Mouse (Mus musculus) olfactory bulb, adult 2 months (tissue): Measurements from ENCODE around the gene 4930503B20Rik. TPM values are rescaled to one million over a fixed set of nuclear protein-coding genes. Genes with fewer than 3 reads are reported as not detected.
A peak's percentile ranks its signal among the peaks of the same experiment; 100 is the strongest.

Experiments
- H3K27ac ChIP-seq: fragments of 200-500 bp; 2 replicates; pipeline ENCODE4 v1.5.1; 2012; ENCODE audit warnings: low read depth, low read length; ENCODE audit not compliant: insufficient read depth
- H3K4me1 ChIP-seq: fragments of 200-500 bp; 2 replicates; pipeline ENCODE4 v1.6.1; 2012; ENCODE audit warnings: low read length; ENCODE audit not compliant: control insufficient read depth, insufficient read depth
- H3K4me3 ChIP-seq: fragments of 200-500 bp; 2 replicates; pipeline ENCODE4 v1.5.1; 2012; ENCODE audit warnings: mild to moderate bottlenecking, low read depth, low read length, moderate library complexity; ENCODE audit not compliant: insufficient read depth
- CTCF ChIP-seq: fragments of 200-500 bp; IDR thresholded peaks from 2 replicates; pipeline ENCODE4 v1.5.1; 2012; ENCODE audit warnings: low read depth, mild to moderate bottlenecking, low read length, moderate library complexity; ENCODE audit not compliant: insufficient read depth
- POLR2A ChIP-seq: fragments of 200-500 bp; IDR thresholded peaks from 2 replicates; pipeline ENCODE4 v1.6.1; 2012; ENCODE audit warnings: mild to moderate bottlenecking, low read depth, low read length, moderate library complexity; ENCODE audit not compliant: insufficient read depth
- WGBS: fragments of 180-500 bp; shearing (Covaris S2); methylation state at CpG from one replicate; pipeline ENCODE4 v1.1.7; 2018; 5-methylcytosine and 5-hydroxymethylcytosine counted together
- polyA plus RNA-seq: library from polyadenylated mRNA; stranded (reverse); fragments of >200 nt; gene quantifications from 2 replicates; pipeline ENCODE4 v1.2.4, GENCODE M21; 2012; ENCODE audit warnings: low replicate concordance; ENCODE audit not compliant: missing spikeins, insufficient read depth, insufficient read length

The 4930503B20Rik gene
- polyA plus RNA-seq, 1 experiment: not detected

DNA sequence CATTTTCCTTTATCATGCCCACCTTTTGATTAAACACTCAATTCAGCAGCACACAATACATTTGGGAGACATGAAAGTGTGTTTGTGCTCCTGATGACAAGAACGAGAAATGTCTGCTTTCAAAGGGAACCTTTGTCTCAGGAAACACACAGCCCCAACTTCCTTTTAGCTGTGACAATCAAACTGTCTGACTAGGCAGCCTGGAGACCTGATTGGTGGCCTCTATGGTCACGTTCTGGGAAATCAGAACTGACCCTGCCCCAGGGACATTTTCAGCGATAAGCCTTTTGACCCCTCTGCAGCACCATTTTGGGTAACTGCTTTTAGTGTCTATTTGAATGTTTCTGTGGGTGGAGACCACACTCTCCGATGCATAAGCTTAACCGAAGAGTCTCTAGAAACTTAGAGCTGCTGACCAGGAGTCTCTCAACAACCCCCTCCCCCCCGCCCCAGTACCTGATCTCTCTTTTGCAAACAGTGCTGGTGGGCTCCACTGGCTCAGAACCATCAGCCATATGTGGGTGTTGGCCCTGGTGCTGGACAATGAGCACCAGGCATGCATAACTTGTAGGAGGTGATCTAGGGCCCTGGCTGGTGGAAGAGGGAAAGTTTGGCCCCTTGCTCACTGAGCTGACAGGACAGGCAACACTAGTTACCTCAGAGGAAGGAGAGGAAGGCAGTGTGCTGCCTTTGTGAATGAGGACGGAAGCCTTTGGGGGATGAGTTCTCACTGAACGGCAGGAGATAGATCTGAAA lies 22.7 kb downstream of the 4930503B20Rik start:
- TF ChIP-seq POLR2A: no peak
- TF ChIP-seq CTCF: no peak
- WGBS: 70% methylated on average over 8 of the region's 8 CpGs
- H3K4me3 ChIP-seq: no peak overlapping the region
- no peaks in the 10 kb centered on the region for H3K4me1 ChIP-seq
- H3K27ac ChIP-seq: no peak overlapping the region

DNA sequence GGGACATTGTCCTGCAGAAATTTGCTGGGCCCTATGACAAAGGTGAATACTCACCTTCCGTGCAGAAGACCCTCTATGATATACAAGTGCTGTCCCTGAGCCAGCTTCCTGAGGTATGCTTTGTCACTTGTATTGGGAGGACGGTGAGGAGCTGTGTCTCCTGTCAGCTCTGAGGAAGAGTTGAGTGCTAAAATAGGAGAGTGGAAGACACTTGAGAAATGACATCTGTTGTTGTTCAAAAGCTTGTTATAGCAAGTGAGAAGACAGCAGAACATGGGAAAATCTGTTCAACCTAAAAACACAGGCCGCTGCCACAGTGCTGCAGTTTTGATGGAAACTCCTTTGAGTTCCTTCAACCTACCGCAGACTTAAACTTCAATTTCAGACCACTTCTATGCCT lies 25.4 kb downstream of the 4930503B20Rik start:
- 88% methylated on average over 4 of the region's 4 CpGs for WGBS
- no peak overlapping the region for H3K27ac ChIP-seq
- H3K4me1 ChIP-seq: peaks cover 2% of the 10 kb centered on the region
- TF ChIP-seq POLR2A: no peak
- no peak for TF ChIP-seq CTCF
- no peak overlapping the region for H3K4me3 ChIP-seq

DNA sequence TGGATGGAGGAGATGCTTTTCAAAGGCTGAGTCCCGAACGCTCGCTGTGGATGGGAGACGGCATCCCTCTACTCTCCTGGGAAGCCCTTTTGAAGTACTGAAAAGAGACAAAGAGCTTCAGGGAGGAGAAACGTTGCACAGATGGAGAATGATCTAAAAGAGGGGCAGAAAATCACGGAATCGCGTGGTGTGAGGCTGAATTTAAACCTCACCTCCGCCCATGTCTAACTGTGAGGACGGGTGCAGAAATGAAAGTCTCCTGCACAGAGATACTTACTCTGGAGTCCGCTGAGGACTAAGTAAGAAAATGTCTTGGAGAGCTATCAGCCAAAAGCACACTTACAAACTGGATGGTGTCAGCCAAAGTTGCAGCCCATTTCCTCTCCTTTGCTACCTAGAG lies 29.2 kb downstream of the 4930503B20Rik start:
- TF ChIP-seq POLR2A (no peak), CTCF (no peak)
- Histone ChIP-seq H3K4me1 (peaks cover 9% of the 10 kb centered on the region), H3K27ac (no peak overlapping the region), H3K4me3 (no peak overlapping the region)
- 81% methylated on average over 11 of the region's 11 CpGs for WGBS

DNA sequence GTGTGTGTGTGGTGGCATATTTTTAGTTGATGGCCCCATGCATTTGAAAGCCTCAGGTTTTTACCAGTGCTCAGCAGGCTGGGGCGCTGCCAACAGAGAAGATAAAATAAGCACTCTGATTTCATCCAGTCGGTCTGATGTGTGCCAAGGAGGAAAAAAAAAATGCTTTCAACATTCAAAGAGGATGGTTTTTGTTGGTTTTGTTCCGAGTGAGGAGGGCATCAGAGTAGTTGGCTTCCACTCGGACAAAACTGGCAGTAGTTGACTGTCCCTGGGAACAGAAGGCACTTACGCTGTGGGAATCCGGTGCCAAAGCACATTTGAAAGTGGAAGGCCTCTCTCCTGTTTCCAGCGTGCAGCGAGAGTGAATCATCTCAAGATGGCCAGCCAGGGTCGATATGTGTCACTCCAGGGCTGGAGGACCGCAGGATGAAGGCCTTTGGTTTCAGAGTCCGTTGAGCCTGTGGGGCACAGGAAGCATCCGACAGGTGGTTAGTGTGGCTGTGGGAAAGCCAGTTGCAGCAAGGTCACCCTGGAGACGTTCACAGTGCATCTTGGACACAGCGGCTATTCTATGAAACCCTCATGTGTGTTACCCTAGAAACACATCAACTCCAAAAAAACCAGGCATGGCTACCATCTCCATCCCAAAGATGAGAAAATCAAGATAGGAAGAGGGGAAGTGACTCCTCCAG lies 30.4 kb downstream of the 4930503B20Rik start:
- peak overlapping the region; percentile 16; the same call in 1 of the 2 replicates for H3K27ac ChIP-seq
- H3K4me3 ChIP-seq: no peak overlapping the region
- no peak for TF ChIP-seq CTCF
- TF ChIP-seq POLR2A: no peak
- 40% methylated on average over 14 of the region's 14 CpGs for WGBS
- peaks cover 9% of the 10 kb centered on the region for H3K4me1 ChIP-seq

DNA sequence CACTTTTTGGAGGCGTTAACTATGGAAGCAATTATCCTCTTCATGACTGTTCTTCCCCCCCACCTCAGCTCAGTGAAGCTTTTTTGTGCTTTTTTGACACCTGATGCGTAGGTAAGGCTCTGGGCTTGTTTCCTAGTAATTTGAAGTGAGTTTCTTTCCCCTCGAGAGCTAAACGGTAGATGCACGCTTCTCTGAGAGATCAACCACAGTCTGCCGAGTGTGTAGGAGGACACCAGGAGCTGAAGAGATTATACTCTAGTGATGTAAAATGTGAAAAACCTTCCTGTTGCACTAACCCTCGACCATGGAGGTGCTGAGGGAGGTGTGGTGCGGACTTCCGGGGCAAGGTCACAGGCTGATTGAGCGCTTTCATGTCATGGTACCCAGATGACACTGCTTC lies 31.0 kb downstream of the 4930503B20Rik start:
- peak overlapping the region; percentile 16 for H3K27ac ChIP-seq
- TF ChIP-seq CTCF (no peak), POLR2A (no peak)
- H3K4me1 ChIP-seq: peaks cover 9% of the 10 kb centered on the region
- 43% methylated on average over 10 of the region's 10 CpGs for WGBS
- H3K4me3 ChIP-seq: no peak overlapping the region

DNA sequence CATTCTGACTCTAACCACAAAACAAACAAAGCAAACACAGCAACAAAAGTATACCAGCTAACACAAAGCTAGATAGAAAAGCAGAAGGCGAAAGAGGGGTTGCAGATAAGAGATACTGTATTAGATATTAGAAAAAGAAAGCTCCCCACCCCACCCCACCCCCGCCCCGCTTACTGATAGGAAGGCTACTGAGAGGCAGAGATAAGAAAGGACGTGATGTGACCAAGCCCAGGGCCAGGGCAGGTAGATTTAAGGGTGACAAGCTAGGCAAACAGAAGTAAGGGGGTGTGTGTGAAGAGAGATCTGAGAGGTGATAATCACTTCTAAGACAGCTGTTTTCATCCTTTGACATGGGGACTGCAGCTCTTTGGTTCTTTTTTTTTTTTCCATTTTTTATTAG lies 32.8 kb downstream of the 4930503B20Rik start:
- Histone ChIP-seq H3K4me3 (no peak overlapping the region), H3K4me1 (peaks cover 9% of the 10 kb centered on the region), H3K27ac (no peak overlapping the region)
- TF ChIP-seq POLR2A (no peak), CTCF (no peak)
- 93% methylated on average over 4 of the region's 4 CpGs for WGBS

DNA sequence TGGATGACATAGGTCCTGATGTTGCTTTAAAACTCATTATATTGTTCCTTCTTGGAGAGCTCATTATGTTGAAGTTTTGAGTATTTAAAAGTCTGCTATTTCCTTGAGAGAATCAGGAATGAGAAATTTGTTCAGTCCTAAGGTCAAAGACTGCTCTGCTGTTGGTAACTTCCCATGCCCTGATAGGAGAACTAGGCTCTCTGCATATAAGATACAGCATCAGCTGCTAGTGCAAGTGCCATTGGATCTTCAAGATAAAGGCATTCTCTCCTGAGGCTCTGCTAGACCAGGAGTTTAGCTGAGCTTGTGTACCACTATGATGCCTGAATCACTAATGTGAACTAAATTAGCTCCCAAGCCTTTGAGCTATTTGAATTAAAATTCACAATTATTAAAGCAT lies 33.2 kb downstream of the 4930503B20Rik start:
- no peak overlapping the region for H3K4me3 ChIP-seq
- no peak overlapping the region for H3K27ac ChIP-seq
- H3K4me1 ChIP-seq: peaks cover 9% of the 10 kb centered on the region
- no peak for TF ChIP-seq POLR2A
- no peak for TF ChIP-seq CTCF

DNA sequence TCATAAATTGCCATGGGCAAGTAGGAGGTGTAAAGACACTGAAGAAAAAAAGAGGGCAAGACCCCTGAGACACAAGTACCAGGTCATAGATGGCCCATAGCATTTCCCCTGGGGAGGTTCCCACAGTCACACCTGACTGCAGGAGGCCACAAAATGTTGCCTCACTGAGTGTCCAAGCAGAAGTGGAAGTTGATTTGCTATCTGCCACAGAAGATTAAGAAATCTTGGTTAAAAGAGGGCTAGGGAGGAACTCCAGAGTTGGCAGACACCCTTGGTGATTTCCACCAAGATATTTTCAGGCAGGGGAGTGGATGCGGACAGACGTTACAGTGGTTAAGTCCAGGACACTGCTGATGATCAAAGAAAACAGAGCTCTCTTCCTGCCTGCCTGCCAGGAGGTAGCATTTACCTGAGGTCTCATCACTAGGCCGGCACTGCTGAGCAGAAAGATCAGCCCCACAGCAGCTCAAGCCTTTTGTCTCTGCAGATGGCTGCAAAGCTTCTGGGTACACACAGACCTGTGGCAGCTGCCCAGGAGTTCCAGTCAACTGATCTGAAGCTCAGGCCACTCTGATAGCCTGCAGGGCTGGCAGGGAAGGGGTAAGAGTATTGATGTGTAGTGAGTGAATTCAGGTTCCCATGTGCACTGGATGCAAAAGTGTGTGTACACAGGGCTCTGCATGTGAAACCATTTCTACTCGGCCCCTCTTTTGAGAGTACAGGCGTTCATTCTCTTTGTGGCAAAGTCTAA lies 34.4 kb downstream of the 4930503B20Rik start:
- H3K4me3 ChIP-seq: no peak overlapping the region
- H3K27ac ChIP-seq: no peak overlapping the region
- peaks cover 9% of the 10 kb centered on the region for H3K4me1 ChIP-seq
- 88% methylated on average over 5 of the region's 5 CpGs for WGBS
- TF ChIP-seq CTCF: no peak
- TF ChIP-seq POLR2A: no peak

DNA sequence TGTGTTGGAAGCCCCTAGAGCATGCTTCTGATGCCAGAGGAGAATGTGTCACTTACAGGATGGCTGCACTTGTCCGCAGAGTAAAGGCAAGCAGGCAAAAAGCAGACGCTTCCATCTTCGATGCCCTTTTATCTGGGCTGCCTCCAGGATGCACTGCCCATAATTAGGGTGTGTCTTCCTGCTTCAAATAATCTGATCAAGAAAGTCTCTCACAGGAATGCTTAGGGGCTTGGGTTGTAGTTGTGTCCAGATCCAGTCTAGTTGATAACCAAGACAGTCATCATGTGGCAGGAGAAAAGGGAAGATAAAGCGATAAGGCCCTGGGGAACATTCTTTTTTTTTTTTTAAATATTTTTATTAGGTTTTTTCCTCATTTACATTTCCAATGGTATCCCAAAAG lies 35.6 kb downstream of the 4930503B20Rik start, which contains the start of gene Dnase2b:
Dnase2b (minus strand) TSS at position 101 of the 400 bp plus-strand sequence.
- H3K4me1 ChIP-seq: peaks cover 4% of the 10 kb centered on the region
- no peak within 1 kb of the TSS for H3K4me3 ChIP-seq
- TF ChIP-seq POLR2A (no peak), CTCF (no peak)
- no peak within 1 kb of the TSS for H3K27ac ChIP-seq
- 97% methylated on average over 4 of the region's 4 CpGs for WGBS
